Mouse (Mus musculus) midbrain, postnatal 0 days (tissue): ENCODE measurements around the gene Bmi1. TPM values are rescaled to one million over a fixed set of nuclear protein-coding genes. Genes with fewer than 3 reads are reported as not detected.
A peak's percentile ranks its signal among the peaks of the same experiment; 100 is the strongest.

ENCODE experiments used
- ATAC-seq: fragments of 200-750 bp; cut with Nextera tagmentation; 2 replicates; pipeline ENCODE4 v1.8.0; 2017; ENCODE audit warnings: moderate number of reproducible peaks, mild to moderate bottlenecking, moderate TSS enrichment, moderate library complexity; ENCODE audit not compliant: low FRiP score
- DNase-seq: peaks from one replicate; pipeline ENCODE4 v3.0.0-alpha.2; 2015; ENCODE audit warnings: low spot score
- H3K27ac ChIP-seq: fragments of 300-500 bp; sonication (generic); 2 replicates; pipeline ENCODE4 v1.5.1; 2014; ENCODE audit warnings: low read depth, mild to moderate bottlenecking, low read length, mixed read lengths
- H3K27me3 ChIP-seq: fragments of 300-500 bp; sonication (generic); 2 replicates; pipeline ENCODE4 v1.6.1; 2014; ENCODE audit warnings: low read length, control low read depth, mixed read lengths; ENCODE audit not compliant: insufficient read depth
- H3K36me3 ChIP-seq: fragments of 300-500 bp; sonication (generic); 2 replicates; pipeline ENCODE4 v1.6.1; 2014; ENCODE audit warnings: low read length, control low read depth, mixed read lengths; ENCODE audit not compliant: insufficient read depth
- H3K4me1 ChIP-seq: fragments of 300-500 bp; sonication (generic); 2 replicates; pipeline ENCODE4 v1.6.1; 2014; ENCODE audit warnings: mild to moderate bottlenecking, control low read depth, antibody characterized with exemption, low read length, mixed read lengths; ENCODE audit not compliant: insufficient read depth
- H3K4me2 ChIP-seq: fragments of 300-500 bp; sonication (generic); 2 replicates; pipeline ENCODE4 v1.6.1; 2014; ENCODE audit warnings: low read depth, mild to moderate bottlenecking, low read length, mixed read lengths; ENCODE audit not compliant: poor library complexity, severe bottlenecking
- H3K4me3 ChIP-seq: fragments of 300-500 bp; sonication (generic); 2 replicates; pipeline ENCODE4 v1.5.1; 2014; ENCODE audit warnings: low read depth, mild to moderate bottlenecking, low read length, moderate library complexity
- H3K9ac ChIP-seq: fragments of 300-500 bp; sonication (generic); replicated peaks from 2 replicates; pipeline ENCODE4 v1.6.1; 2014; ENCODE audit warnings: mild to moderate bottlenecking, low read length, moderate library complexity, mixed read lengths; ENCODE audit not compliant: poor library complexity, severe bottlenecking
- H3K9me3 ChIP-seq: fragments of 300-500 bp; sonication (generic); 2 replicates; pipeline ENCODE4 v1.6.1; 2016; ENCODE audit warnings: low read length, control low read depth
- CTCF ChIP-seq: IDR thresholded peaks from 2 replicates; pipeline ENCODE4 v1.5.1; 2016; ENCODE audit warnings: antibody characterized with exemption, mild to moderate bottlenecking
- WGBS: fragments of 180-500 bp; shearing (Covaris S2); extraction: QIAGEN DNeasy Blood & Tissue Kit; methylation state at CpG from one replicate; pipeline ENCODE4 v1.1.7; 2014; 5-methylcytosine and 5-hydroxymethylcytosine counted together
- polyA plus RNA-seq: library from polyadenylated mRNA; unstranded; fragments of >200 nt; fragmentation: Nextera tagmentation; extraction: Ambion mirVana; gene quantifications from 2 replicates; pipeline ENCODE4 v1.2.1, GENCODE M21; 2015
- total RNA-seq: library from RNA; depleted of rRNA; stranded (reverse); fragments of >200 nt; gene quantifications from 2 replicates; pipeline ENCODE4 v1.2.3, GENCODE M21; 2014

Gene Bmi1
- total and polyA plus RNA-seq, 2 experiments from 2014 or later, result 13.1 to 49.1 TPM

DNA sequence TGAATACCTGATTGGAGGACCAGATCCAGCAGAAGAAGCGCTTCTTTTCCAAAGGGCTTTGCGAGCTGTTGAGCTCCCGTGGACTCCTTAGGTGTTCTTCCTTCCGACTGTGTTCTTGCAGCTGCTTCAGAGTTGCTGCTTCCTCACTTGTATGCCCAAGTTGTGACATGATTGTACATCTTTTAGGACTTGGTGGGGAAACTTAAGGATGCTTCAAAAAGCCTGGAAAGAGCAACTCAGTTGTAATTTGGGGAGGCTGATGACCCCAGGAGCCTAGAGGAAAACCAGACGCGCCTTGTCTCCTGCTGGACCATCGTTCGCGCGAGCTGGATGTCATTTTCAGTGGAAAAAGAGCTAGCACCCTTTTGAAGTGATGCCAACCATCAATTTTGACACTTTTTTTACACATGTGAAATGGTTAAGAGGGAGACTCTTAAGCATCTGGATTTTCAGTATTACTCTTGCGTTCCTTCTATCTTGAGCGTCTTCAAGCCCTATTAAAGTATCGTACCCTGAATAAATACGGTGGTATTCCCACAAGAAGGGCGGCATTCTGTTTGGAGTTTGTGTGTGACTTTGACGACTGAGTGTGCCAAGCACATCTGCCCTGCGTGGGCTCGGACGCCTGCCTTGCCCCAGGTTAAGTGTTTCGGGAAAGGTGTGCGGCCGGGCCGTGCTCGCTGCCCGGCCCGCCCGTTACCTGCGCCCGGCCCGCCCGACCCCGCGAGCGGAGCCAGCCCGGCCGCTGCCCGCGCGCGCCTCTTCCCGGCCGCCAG lies 949 bp upstream of the Bmi1 start:
- 16% methylated on average over 33 of the region's 42 CpGs for WGBS
- H3K27me3 ChIP-seq, result peaks cover 15% of the 10 kb centered on the region
- H3K4me1 ChIP-seq, result peaks cover 7% of the 10 kb centered on the region; the same call in 1 of the 2 replicates
- peak overlapping the region; percentile 87 for H3K4me3 ChIP-seq
- ATAC-seq, result no peak
- H3K36me3 ChIP-seq, result no peaks in the 10 kb centered on the region
- peak overlapping the region; percentile 96 for H3K27ac ChIP-seq
- H3K4me2 ChIP-seq, result peak overlapping the region; percentile 90
- TF ChIP-seq CTCF, result no peak
- peak overlapping the region; percentile 96 for H3K9ac ChIP-seq
- DNase-seq, result no peak
- H3K9me3 ChIP-seq, result no peaks in the 10 kb centered on the region

DNA sequence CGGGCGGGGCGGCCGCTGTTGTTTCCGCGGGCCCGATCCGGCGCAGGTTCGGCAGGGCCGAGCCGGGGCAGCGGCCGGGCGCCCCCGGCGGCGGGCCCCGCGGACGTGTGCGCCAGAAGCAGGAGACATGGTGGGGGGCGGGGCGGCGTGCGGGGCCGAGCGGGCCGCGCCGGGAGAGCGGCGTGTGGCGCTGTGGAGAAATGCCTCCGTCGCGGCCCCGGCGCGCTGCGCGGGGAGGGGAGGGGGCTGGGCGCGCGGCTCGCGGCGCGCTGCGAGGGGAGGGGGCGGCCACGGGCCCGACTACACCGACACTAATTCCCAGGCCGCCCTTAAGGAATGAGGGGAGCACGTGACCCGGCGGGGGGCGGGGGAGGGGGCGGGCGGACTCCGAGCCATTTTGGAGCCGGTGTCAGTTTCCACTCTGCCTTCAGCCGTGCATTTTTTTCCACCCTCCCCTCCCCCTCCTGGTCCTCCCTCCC lies 322 bp upstream of the Bmi1 start:
- 0% methylated on average over 13 of the region's 64 CpGs for WGBS
- TF ChIP-seq CTCF, result no peak
- Histone ChIP-seq H3K4me3 (peak overlapping the region; percentile 87), H3K4me1 (peaks cover 7% of the 10 kb centered on the region; the same call in 1 of the 2 replicates), H3K4me2 (peak overlapping the region; percentile 90), H3K9ac (peak overlapping the region; percentile 96), H3K27me3 (peaks cover 15% of the 10 kb centered on the region), H3K9me3 (no peaks in the 10 kb centered on the region), H3K36me3 (no peaks in the 10 kb centered on the region), H3K27ac (peak overlapping the region; percentile 96)
- ATAC-seq (peak; percentile 86), DNase-seq (peak; percentile 94)

DNA sequence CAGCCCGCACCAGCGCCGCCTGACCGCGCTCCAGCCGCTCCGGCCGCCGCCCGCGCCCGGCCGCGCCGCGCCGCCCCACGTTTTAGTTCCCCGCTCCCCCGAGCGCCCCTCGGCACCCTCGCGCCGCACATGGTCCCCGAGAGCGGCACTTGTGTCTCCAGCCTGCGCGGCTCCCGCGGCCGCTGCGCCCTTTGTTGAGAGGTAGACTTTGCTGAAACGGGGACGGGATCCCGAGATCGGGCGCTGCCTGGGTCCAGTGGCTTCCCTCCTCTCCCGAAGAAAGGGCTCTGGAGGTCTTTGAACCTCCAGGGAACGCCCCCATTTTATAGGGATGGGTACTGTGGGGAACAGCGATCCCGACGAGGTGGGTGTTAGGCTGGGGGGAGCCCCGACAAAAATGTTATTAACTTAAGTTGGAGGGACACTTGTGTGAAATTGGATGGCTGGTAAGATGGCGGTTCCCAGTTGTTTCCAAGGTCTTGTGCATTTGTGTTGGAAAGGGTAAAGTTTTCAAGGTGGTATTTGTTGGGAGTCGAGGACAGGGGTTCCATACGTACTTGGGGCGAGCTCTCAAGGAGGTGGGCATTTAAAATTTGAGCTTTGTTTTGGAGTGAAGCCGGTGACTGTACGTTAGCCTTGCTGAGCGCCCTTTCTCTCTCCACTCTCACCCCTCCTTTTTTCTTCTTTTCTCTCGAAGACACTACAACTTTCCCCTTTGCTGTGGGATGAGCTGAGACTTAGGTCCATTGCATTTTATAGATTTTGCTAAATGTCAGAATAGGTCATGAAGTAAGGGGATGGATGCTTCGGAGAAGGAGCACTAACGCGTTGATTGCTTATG lies 1.0 kb downstream of the Bmi1 start:
- H3K9me3 ChIP-seq, result no peaks in the 10 kb centered on the region
- peak overlapping the region; percentile 96 for H3K9ac ChIP-seq
- ATAC-seq (no peak; the same call in 1 of the 2 replicates), DNase-seq (peak; percentile 44)
- 0 out of 2 replicates have a peak, but pooled peaks cover 5% of the 10 kb centered on the region for H3K36me3 ChIP-seq
- TF ChIP-seq CTCF, result no peak
- peaks cover 7% of the 10 kb centered on the region; the same call in 1 of the 2 replicates for H3K4me1 ChIP-seq
- peak overlapping the region; percentile 87 for H3K4me3 ChIP-seq
- peak overlapping the region; percentile 90 for H3K4me2 ChIP-seq
- peak overlapping the region; percentile 96 for H3K27ac ChIP-seq
- peaks cover 18% of the 10 kb centered on the region for H3K27me3 ChIP-seq
- WGBS, result under 1% methylated on average over 33 of the region's 55 CpGs

DNA sequence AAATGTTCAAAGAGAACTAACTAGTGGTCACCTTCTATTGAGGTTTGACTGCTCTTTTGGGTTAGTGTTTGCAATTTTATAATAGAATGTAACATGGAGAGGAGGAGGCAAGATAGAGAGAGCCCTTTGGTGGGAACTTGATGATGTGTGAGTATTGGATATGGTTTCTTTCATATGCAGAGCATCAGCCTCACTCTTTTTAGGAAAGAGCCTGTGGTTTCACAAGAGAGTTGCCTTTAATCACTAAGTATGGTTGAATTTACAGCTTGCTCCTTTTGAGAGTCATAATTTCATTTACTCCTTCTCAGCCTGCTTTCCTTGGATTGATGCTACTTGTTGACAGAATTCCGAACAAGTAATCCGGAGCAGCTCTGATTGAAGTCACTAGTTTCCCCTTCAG lies 2.9 kb downstream of the Bmi1 start:
- Histone ChIP-seq H3K9ac (no peak overlapping the region), H3K27ac (no peak overlapping the region), H3K4me2 (no peak overlapping the region), H3K9me3 (no peaks in the 10 kb centered on the region), H3K4me3 (no peak overlapping the region), H3K27me3 (peaks cover 18% of the 10 kb centered on the region), H3K4me1 (peaks cover 7% of the 10 kb centered on the region; the same call in 1 of the 2 replicates), H3K36me3 (0 out of 2 replicates have a peak, but pooled peaks cover 14% of the 10 kb centered on the region)
- no peak for TF ChIP-seq CTCF
- no peak for ATAC-seq
- no peak for DNase-seq
- WGBS, result 71% methylated on average over 2 of the region's 2 CpGs

DNA sequence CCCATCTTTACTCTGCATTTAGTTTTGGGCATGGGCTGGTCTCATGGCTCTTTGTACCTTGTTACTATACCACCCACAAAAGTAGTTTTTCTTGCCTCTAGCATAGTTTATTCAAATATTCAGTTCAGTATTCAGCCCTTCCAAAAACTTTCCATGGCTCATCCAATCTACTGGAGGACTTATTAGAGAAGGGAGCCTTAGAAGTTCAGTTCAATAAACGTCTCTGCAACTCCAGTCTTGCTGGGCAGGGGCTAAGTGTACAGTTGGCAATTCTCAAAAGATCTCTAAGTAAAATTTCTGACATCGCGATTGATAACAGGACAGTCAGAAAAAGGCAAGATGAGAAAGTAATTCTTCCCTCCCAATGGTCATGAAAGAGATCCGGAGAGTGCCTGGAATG lies 3.7 kb downstream of the Bmi1 start:
- ATAC-seq, result no peak
- Histone ChIP-seq H3K4me3 (peak overlapping the region; percentile 14; the same call in 1 of the 2 replicates), H3K27ac (no peak overlapping the region), H3K9me3 (no peaks in the 10 kb centered on the region), H3K9ac (no peak overlapping the region), H3K4me1 (peaks cover 7% of the 10 kb centered on the region; the same call in 1 of the 2 replicates), H3K27me3 (peaks cover 18% of the 10 kb centered on the region), H3K36me3 (0 out of 2 replicates have a peak, but pooled peaks cover 14% of the 10 kb centered on the region), H3K4me2 (peak overlapping the region; percentile 42)
- 8% methylated on average over 4 of the region's 4 CpGs for WGBS
- no peak for TF ChIP-seq CTCF
- no peak for DNase-seq
